Mouse (Mus musculus) heart, embryonic 14.5 days (tissue): ENCODE data around the gene Col8a1. TPM values are rescaled to one million over a fixed set of nuclear protein-coding genes. Genes with fewer than 3 reads are reported as not detected.

Experiments used
- ATAC-seq: fragments of 200-750 bp; cut with Nextera tagmentation; 2 replicates; pipeline ENCODE4 v1.8.0; 2017; ENCODE audit warnings: low read depth, moderate TSS enrichment; ENCODE audit not compliant: insufficient number of reproducible peaks, insufficient read depth, low FRiP score
- H3K27ac ChIP-seq, 2 experiments: fragments of 200-500 bp in 1 of 2; fragments of 300-500 bp in 1 of 2; sonication (generic) in 1 of 2; replicated peaks in 1 of 2; 2 replicates each; pipeline ENCODE4 v1.5.1; 2012 to 2014; ENCODE audit warnings: low read depth in 2 of 2, low read length in 2 of 2, control low read depth in 1 of 2, mild to moderate bottlenecking in 1 of 2, mixed read lengths in 1 of 2; ENCODE audit not compliant: control insufficient read depth in 1 of 2, insufficient read depth in 1 of 2
- H3K27me3 ChIP-seq: fragments of 300-500 bp; sonication (generic); 2 replicates; pipeline ENCODE4 v1.6.1; 2014; ENCODE audit warnings: mild to moderate bottlenecking, low read length, control low read depth; ENCODE audit not compliant: control insufficient read depth, insufficient read depth
- H3K36me3 ChIP-seq: fragments of 300-500 bp; sonication (generic); 2 replicates; pipeline ENCODE4 v1.6.1; 2014; ENCODE audit warnings: mild to moderate bottlenecking, control low read depth, low read length, mixed read lengths; ENCODE audit not compliant: control insufficient read depth, insufficient read depth
- H3K4me1 ChIP-seq, 2 experiments: fragments of 200-500 bp in 1 of 2; fragments of 300-500 bp in 1 of 2; sonication (generic) in 1 of 2; 2 replicates each; pipeline ENCODE4 v1.6.1; 2012 to 2014; ENCODE audit warnings: low read length in 2 of 2, control low read depth in 1 of 2, mixed read lengths in 1 of 2; ENCODE audit not compliant: control insufficient read depth in 2 of 2, insufficient read depth in 2 of 2
- H3K4me2 ChIP-seq: fragments of 300-500 bp; sonication (generic); 2 replicates; pipeline ENCODE4 v1.6.1; 2014; ENCODE audit warnings: mild to moderate bottlenecking, low read length
- H3K4me3 ChIP-seq, 2 experiments: fragments of 200-500 bp in 1 of 2; fragments of 300-500 bp in 1 of 2; sonication (generic) in 1 of 2; 2 replicates each; pipeline ENCODE4 v1.5.1; 2012 to 2014; ENCODE audit warnings: low read length in 2 of 2, mild to moderate bottlenecking in 2 of 2, control low read depth in 1 of 2, low read depth in 1 of 2, moderate library complexity in 1 of 2; ENCODE audit not compliant: control insufficient read depth in 1 of 2, insufficient read depth in 1 of 2
- H3K9ac ChIP-seq: fragments of 300-500 bp; sonication (generic); 2 replicates; pipeline ENCODE4 v1.6.1; 2014; ENCODE audit warnings: mild to moderate bottlenecking, low read length
- H3K9me3 ChIP-seq: fragments of 300-500 bp; sonication (generic); 2 replicates; pipeline ENCODE4 v1.6.1; 2016; ENCODE audit warnings: low read length, control low read depth; ENCODE audit not compliant: control insufficient read depth
- WGBS: fragments of 180-500 bp; shearing (Covaris S2); extraction: QIAGEN DNeasy Blood & Tissue Kit; methylation state at CpG from one replicate; pipeline ENCODE4 v1.1.7; 2014; 5-methylcytosine and 5-hydroxymethylcytosine counted together
- polyA plus RNA-seq: library from polyadenylated mRNA; unstranded; fragments of >200 nt; fragmentation: Nextera tagmentation; extraction: Ambion mirVana; gene quantifications from 2 replicates; pipeline ENCODE4 v1.2.1, GENCODE M21; 2014

The Col8a1 gene
- polyA plus RNA-seq = 1.6 and 2.3 TPM in 2 replicates

DNA sequence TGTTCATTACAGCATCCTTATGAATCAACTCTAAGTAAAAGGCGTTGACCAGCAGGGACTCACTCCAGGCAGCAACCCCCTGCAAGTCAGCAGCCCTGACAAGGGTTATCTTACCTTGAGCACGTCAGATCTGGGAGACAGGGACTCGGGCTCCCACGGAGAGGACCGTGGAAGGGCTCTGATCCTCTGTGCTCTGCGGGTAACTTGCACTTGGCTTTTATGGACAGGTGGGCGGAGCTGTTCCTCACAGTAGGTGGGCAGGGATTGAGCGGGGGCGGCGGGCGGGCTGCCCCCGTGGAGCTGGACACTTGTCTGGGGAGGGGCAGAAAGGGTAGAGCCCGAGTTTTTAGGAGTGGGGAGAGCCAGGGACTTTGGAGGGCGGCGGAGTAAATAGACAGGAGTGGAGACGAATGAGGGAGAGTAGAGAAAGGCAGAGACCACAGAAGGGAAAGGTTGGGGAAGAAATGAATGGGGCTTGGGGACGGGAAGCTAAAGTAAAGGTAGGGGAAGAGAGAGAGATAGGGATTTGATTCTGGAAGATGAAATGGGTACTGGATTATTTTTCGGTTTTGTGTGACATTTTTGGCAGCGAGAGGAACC lies at the start of gene Col8a1:
TSS of gene Col8a1 (minus strand) at position 212 of the 600 bp plus-strand sequence.
- no peaks in the 10 kb centered on the region for H3K9me3 ChIP-seq
- no peaks in the 10 kb centered on the region for H3K36me3 ChIP-seq
- H3K4me3 ChIP-seq = peak within 1 kb of the TSS; percentile 51 to 54
- WGBS = 2% methylated on average over 19 of the region's 19 CpGs
- H3K4me2 ChIP-seq = peak within 1 kb of the TSS; percentile 90
- no peak within 1 kb of the TSS for H3K27ac ChIP-seq
- H3K27me3 ChIP-seq = no peaks in the 10 kb centered on the region
- peaks cover 3 to 9% of the 10 kb centered on the region in 2 experiments; a peak in 2 of 4 replicates for H3K4me1 ChIP-seq
- peak within 1 kb of the TSS; percentile 62 for H3K9ac ChIP-seq
- ATAC-seq = no peak

DNA sequence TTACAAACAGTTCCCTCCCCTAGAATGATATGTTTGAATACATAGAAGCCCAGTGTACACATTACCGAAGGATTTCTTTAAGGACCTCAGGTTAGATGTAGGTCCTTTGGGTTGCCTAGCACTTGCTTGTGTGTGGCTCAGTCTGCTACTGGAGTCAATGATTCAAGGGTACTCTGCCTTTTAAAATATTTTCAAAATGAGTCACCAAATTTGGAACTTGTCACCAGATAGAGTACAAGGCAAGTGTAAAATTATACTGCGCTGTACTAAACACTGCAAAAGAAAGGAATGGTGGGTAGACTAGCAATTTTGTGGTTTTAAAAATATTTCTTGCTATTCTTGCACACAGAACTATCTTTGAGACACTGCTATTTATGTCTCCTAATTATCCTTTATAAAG lies 47.3 kb upstream of the Col8a1 start:
- Histone ChIP-seq H3K4me2 (no peak overlapping the region), H3K9me3 (no peaks in the 10 kb centered on the region), H3K9ac (no peak overlapping the region), H3K27me3 (no peaks in the 10 kb centered on the region), H3K36me3 (no peaks in the 10 kb centered on the region), H3K4me1 (no peaks in the 10 kb centered on the region), H3K27ac (no peak overlapping the region), H3K4me3 (no peak overlapping the region)
- ATAC-seq = no peak
- 80% methylated on average over 2 of the region's 2 CpGs for WGBS

DNA sequence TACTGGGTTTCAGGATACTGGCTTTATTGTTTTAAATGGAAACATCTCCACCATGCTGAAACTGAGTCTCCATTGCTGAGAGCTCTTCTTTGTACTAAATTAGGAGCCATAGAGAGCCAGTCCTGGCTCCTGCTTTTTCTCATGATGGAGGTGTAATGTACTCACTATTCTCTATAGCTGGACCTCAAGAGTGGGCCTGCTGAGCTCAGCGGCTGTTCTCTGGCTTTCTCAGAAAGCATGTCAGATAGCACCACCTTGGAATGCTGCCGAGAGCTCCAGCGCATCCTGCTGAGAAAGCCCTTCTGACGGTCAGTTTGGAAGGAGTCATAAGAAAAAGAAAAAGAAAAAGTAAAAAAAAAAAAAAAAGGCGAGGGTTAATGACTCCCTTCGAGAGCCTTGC lies 41.8 kb upstream of the Col8a1 start:
- no peaks in the 10 kb centered on the region for H3K27me3 ChIP-seq
- no peak overlapping the region for H3K27ac ChIP-seq
- no peak overlapping the region for H3K4me3 ChIP-seq
- H3K36me3 ChIP-seq = no peaks in the 10 kb centered on the region
- no peak overlapping the region for H3K9ac ChIP-seq
- H3K4me2 ChIP-seq = no peak overlapping the region
- no peaks in the 10 kb centered on the region for H3K9me3 ChIP-seq
- WGBS = 38% methylated on average over 6 of the region's 6 CpGs
- no peaks in the 10 kb centered on the region for H3K4me1 ChIP-seq
- ATAC-seq = no peak

DNA sequence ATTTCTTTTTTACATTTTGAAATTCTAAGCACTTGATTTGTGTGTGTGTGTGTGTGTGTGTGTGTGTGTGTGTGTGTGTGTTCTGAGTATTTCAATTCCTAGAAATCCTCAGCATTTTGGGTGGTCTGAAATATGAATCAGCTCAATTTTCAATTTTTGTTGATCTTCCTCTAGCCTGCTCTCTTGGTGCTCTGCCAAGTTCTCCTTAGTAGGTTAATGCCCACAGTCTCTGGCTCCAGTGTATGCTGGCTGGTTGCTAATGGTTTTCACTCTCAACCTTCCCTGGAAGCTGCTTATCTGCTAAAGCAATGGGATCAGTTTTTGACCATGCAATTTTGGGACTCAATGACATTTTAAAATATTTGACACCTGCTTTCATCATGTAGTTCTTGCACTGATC lies 24.5 kb upstream of the Col8a1 start:
- Histone ChIP-seq H3K9ac (no peak overlapping the region), H3K27ac (no peak overlapping the region), H3K9me3 (no peaks in the 10 kb centered on the region), H3K4me2 (no peak overlapping the region), H3K4me1 (no peaks in the 10 kb centered on the region), H3K27me3 (no peaks in the 10 kb centered on the region), H3K36me3 (no peaks in the 10 kb centered on the region), H3K4me3 (no peak overlapping the region)
- no peak for ATAC-seq

DNA sequence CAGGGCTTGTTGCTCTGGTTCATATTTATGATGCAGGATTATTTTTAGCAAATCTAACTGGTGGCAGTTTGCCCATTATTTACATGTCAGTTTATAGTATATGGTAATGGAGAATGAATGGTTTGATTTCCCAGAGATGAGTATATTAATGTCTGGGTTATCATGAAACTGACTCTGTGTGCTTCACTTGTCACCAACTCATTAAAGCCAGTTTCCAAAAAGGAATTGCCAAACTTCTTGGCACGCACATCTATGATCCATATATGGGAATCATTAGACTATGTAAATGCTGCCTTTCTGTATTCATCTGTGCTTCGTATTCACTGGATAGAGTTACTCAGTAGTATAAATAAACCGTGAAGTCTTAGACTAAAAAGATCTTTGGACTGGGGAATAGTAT lies 11.1 kb upstream of the Col8a1 start:
- Histone ChIP-seq H3K4me3 (no peak overlapping the region), H3K36me3 (no peaks in the 10 kb centered on the region), H3K27me3 (no peaks in the 10 kb centered on the region), H3K9ac (no peak overlapping the region), H3K27ac (no peak overlapping the region), H3K4me1 (no peaks in the 10 kb centered on the region), H3K9me3 (no peaks in the 10 kb centered on the region), H3K4me2 (no peak overlapping the region)
- 81% methylated on average over 3 of the region's 3 CpGs for WGBS
- ATAC-seq = no peak

DNA sequence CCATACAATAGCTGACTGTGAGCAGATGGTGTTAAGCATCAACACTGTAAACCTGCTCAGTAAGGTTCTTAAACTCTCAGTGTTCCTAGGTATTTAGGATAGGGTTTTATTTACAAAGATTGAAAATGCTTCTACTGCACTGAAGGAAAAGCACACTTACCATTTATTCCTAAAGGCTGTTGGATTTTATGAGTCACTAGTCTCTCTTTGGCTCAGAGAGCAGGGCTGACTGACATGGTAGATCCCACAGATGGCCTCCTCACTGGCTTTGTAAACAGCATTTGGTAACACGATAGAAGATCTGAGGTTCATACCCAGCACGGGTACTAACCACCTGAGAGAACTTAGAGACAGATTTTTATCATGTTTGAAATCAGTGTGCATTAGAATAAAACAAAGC lies 5.3 kb upstream of the Col8a1 start:
- no peaks in the 10 kb centered on the region for H3K27me3 ChIP-seq
- H3K4me1 ChIP-seq = peaks cover 0 to 3% of the 10 kb centered on the region in 2 experiments; a peak in 1 of 4 replicates
- no peak overlapping the region for H3K9ac ChIP-seq
- H3K4me3 ChIP-seq = no peak overlapping the region
- H3K36me3 ChIP-seq = no peaks in the 10 kb centered on the region
- WGBS = 65% methylated on average over 2 of the region's 2 CpGs
- no peak overlapping the region for H3K27ac ChIP-seq
- no peak for ATAC-seq
- no peak overlapping the region for H3K4me2 ChIP-seq
- no peaks in the 10 kb centered on the region for H3K9me3 ChIP-seq

DNA sequence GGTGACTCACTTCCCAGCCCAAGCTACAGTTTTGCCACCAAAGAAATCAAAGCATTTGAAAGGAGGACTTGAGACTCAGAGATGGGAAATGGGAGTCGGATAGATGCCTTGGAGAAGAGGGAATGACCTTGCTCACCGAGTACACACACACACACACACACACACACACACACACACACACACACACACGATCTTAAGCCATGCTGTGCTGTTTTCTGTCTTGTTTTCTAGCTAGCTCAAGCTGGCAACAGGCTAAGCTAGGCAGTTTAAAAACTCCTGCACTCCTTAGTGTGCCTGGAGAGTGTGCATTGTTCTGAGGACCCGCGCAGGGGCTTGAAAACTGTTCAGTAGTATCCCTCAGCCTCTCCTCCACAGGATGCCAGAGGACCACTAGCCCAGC lies 1.2 kb upstream of the Col8a1 start:
- H3K27ac ChIP-seq = no peak overlapping the region
- no peaks in the 10 kb centered on the region for H3K36me3 ChIP-seq
- H3K9me3 ChIP-seq = no peaks in the 10 kb centered on the region
- H3K9ac ChIP-seq = no peak overlapping the region
- peak overlapping the region; percentile 90; the same call in 1 of the 2 replicates for H3K4me2 ChIP-seq
- no peaks in the 10 kb centered on the region for H3K27me3 ChIP-seq
- WGBS = 52% methylated on average over 5 of the region's 5 CpGs
- H3K4me3 ChIP-seq = no peak overlapping the region
- H3K4me1 ChIP-seq = peaks cover 3 to 9% of the 10 kb centered on the region in 2 experiments; a peak in 2 of 4 replicates
- no peak for ATAC-seq

DNA sequence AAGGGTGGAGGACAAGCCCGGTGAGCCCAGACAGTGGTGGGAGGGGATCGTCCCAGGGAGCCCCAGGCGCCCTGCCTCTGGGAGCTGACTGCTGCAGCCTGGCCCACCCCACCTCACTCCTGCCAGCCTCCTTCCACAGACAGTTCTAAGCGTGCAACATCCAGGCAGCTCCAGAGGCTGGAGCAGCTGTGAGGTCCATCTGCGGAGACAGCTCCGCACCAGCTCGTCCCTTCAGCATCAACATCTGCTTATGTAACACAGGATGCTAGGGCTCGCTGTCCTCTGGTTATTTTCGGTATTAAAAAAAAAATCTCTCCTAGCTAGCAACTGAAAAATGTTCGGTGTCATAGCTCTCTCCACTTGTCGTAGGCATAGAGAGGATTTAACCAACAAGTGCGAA lies 704 bp upstream of the Col8a1 start:
- H3K9ac ChIP-seq = peak overlapping the region; percentile 62
- peak overlapping the region; percentile 51 to 54 for H3K4me3 ChIP-seq
- no peak for ATAC-seq
- H3K27me3 ChIP-seq = no peaks in the 10 kb centered on the region
- no peaks in the 10 kb centered on the region for H3K9me3 ChIP-seq
- H3K4me1 ChIP-seq = peaks cover 3 to 9% of the 10 kb centered on the region in 2 experiments; a peak in 2 of 4 replicates
- 17% methylated on average over 12 of the region's 12 CpGs for WGBS
- H3K4me2 ChIP-seq = peak overlapping the region; percentile 90
- H3K27ac ChIP-seq = no peak overlapping the region
- no peaks in the 10 kb centered on the region for H3K36me3 ChIP-seq
